Mouse (Mus musculus): Measurements from ENCODE around the gene Scfd2. TPM values are rescaled to one million over a fixed set of nuclear protein-coding genes. Genes with fewer than 3 reads are reported as not detected.

Scfd2 gene
- polyA plus RNA-seq, 1 experiment from 2014 or later: 17.2 TPM

DNA sequence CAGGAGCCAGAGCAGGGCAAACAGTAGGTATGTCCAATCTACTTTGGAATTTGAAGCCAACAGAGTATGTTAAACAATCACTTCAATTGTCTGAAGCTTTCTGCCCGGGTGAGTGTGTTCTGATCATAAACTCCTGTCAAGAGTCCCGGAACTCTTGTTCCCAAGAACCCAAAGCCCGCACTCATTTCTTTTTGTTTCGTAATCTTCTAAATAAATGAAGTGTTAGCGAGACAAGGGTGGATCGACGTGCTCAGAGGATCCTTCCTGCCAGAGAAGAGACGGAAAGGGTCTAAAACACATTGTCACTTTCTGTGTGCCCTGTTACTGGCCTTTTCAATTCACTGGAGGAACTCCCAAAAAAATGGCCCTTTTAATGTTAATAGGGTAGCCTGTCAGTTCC is 342.7 kb downstream of the Scfd2 start:
- Histone ChIP-seq H3K9me3 (no peaks in the 10 kb centered on the region), H3K36me3 (no peaks in the 10 kb centered on the region), H3K4me3 (no peak overlapping the region), H3K9ac (no peak overlapping the region), H3K27me3 (0 out of 2 replicates have a peak, but pooled peaks cover 3% of the 10 kb centered on the region), H3K27ac (no peak overlapping the region), H3K4me1 (peaks cover 51% of the 10 kb centered on the region), H3K4me2 (no peak overlapping the region)
- ATAC-seq (ENCODE audit: insufficient number of reproducible peaks, insufficient read depth, low FRiP score, low TSS enrichment, low read depth): no peak
- WGBS: 87% methylated on average over 8 of the region's 8 CpGs

DNA sequence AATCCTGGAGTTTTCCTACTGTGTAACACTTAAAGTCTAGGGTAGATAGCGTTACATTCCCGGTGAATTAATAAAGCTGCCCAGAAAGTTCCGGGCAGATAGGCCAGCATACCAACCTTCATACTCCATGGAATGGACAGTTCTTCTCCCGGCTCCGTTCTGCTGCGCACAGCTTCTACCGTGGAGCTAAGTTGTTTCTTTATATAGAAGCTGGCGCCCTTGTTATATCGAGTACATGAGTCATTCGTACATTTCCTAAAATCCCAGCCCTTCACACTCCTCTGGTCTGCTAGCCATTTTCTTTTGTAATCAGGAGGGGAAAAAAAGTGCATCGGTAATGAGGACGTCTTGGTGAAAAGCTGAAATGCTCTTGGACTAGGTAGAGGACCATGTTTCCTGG is 343.5 kb downstream of the Scfd2 start:
- H3K4me3 ChIP-seq: no peak overlapping the region
- no peak overlapping the region for H3K4me2 ChIP-seq
- no peaks in the 10 kb centered on the region for H3K36me3 ChIP-seq
- H3K9me3 ChIP-seq: no peaks in the 10 kb centered on the region
- no peak for ATAC-seq (ENCODE audit: insufficient number of reproducible peaks, insufficient read depth, low FRiP score, low TSS enrichment, low read depth)
- no peak overlapping the region for H3K27ac ChIP-seq
- peaks cover 50% of the 10 kb centered on the region for H3K4me1 ChIP-seq
- WGBS: 90% methylated on average over 12 of the region's 12 CpGs
- H3K27me3 ChIP-seq: 0 out of 2 replicates have a peak, but pooled peaks cover 3% of the 10 kb centered on the region
- H3K9ac ChIP-seq: no peak overlapping the region

DNA sequence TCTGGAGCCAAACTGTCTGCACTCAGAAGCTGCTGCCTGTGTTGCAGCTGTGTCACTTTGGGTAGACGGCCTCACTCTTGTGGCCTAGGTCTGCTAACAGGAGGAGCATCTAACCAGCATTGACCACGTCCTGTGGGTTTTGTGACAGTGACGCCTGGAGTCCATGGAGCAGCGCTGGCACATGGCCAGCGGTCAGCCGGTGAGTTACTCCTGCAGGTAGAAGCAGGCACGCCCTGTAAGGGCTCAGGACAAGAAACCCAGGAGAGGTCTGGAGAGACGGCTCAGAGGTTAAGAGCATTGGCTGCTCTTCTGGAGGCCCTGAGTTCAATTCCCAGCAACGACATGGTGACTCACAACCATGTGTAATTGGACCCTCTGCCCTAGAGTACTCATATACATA is 347.0 kb downstream of the Scfd2 start:
- no peaks in the 10 kb centered on the region for H3K9me3 ChIP-seq
- H3K27ac ChIP-seq: no peak overlapping the region
- WGBS: 78% methylated on average over 9 of the region's 9 CpGs
- no peaks in the 10 kb centered on the region for H3K36me3 ChIP-seq
- no peak overlapping the region for H3K4me3 ChIP-seq
- no peaks in the 10 kb centered on the region for H3K27me3 ChIP-seq
- H3K4me1 ChIP-seq: peaks cover 38% of the 10 kb centered on the region
- no peak overlapping the region for H3K9ac ChIP-seq
- no peak overlapping the region for H3K4me2 ChIP-seq
- ATAC-seq (ENCODE audit: insufficient number of reproducible peaks, insufficient read depth, low FRiP score, low TSS enrichment, low read depth): no peak

DNA sequence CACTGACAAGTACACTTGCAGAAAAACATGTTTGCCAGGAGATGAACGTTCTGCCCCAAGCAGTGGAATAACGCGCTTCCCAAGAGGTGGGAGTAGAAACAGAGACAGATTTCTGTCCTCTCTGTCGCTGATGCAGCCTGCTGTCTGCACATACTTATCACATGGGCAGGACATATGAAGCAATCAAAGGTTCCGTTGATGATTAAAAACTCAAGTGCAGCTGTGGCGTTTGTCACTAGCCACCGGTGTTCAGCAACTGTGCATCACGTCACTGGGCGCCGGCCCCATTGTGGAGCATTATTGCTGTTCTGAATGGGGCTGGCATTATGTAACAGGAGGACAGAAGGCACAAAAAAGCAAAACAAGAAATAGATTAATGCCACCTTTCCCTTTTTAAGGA is 348.4 kb downstream of the Scfd2 start:
- no peaks in the 10 kb centered on the region for H3K9me3 ChIP-seq
- WGBS: 58% methylated on average over 10 of the region's 10 CpGs

GRCm38 (mm10) chr5:74180216-74180615 is 351.3 kb downstream of the Scfd2 start:
- no peaks in the 10 kb centered on the region for H3K9me3 ChIP-seq
- H3K4me3 ChIP-seq: no peak overlapping the region
- no peak overlapping the region for H3K27ac ChIP-seq
- H3K36me3 ChIP-seq: no peaks in the 10 kb centered on the region
- ATAC-seq (ENCODE audit: insufficient number of reproducible peaks, insufficient read depth, low FRiP score, low TSS enrichment, low read depth): no peak
- 37% methylated on average over 10 of the region's 10 CpGs for WGBS
- no peaks in the 10 kb centered on the region for H3K27me3 ChIP-seq
- no peak overlapping the region for H3K4me2 ChIP-seq
- no peak overlapping the region for H3K9ac ChIP-seq
- peaks cover 61% of the 10 kb centered on the region for H3K4me1 ChIP-seq

More for the DNA sequence above, 348.4 kb downstream of the Scfd2 start:
- Histone ChIP-seq H3K27ac (no peak overlapping the region), H3K4me1 (peaks cover 45% of the 10 kb centered on the region), H3K4me2 (no peak overlapping the region), H3K9ac (no peak overlapping the region), H3K36me3 (no peaks in the 10 kb centered on the region), H3K4me3 (no peak overlapping the region), H3K27me3 (no peaks in the 10 kb centered on the region)
- ATAC-seq (ENCODE audit: insufficient number of reproducible peaks, insufficient read depth, low FRiP score, low TSS enrichment, low read depth): no peak

GRCm38 (mm10) chr5:74175526-74176270 is 355.9 kb downstream of the Scfd2 start:
- no peak overlapping the region for H3K4me3 ChIP-seq
- H3K9me3 ChIP-seq: no peaks in the 10 kb centered on the region
- H3K27me3 ChIP-seq: no peaks in the 10 kb centered on the region
- H3K4me2 ChIP-seq: peak overlapping the region; percentile 42
- H3K27ac ChIP-seq: peak overlapping the region; percentile 91
- H3K36me3 ChIP-seq: no peaks in the 10 kb centered on the region
- ATAC-seq (ENCODE audit: insufficient number of reproducible peaks, insufficient read depth, low FRiP score, low TSS enrichment, low read depth): 0 out of 2 replicates have a peak, but pooled peaks have one; percentile 17
- 0 out of 2 replicates have a peak overlapping the region, but pooled peaks have one; percentile 1 for H3K9ac ChIP-seq
- WGBS: 23% methylated on average over 14 of the region's 14 CpGs
- peaks cover 74% of the 10 kb centered on the region for H3K4me1 ChIP-seq

DNA sequence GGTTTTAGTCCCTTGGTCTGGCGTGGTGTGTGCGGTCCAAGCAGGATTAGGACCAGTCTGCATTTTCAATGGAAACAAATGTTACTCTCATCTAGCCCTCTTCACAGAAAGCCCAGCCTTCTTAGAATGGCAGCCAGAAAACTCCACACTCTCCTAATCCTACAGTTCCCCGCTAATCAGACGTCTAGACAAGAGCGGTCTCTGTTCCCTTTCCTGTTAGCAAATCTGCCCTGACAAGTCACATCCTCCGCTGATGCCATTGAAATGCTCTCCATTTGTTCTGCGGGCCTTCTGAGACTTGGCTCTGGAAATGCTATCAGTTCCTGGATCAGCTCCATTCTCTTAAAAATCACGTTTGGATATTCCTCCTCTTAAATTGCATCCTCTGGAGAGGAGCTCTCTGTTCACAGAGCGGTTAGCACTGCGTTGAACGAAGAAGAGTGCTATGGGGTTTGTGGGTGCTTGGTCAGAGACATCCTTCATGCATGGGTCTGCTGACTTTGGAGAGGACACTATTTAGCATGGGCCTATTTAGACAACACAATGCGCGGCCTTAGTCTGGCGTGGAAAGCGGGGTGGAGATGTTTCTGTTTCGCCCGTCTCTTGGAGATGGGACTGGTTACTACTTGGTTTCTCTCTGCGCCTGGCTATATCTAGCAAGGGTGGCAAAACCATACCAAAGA is 358.3 kb downstream of the Scfd2 start:
- ATAC-seq (ENCODE audit: insufficient number of reproducible peaks, insufficient read depth, low FRiP score, low TSS enrichment, low read depth): 0 out of 2 replicates have a peak, but pooled peaks have one; percentile 26
- peaks cover 71% of the 10 kb centered on the region for H3K4me1 ChIP-seq

DNA sequence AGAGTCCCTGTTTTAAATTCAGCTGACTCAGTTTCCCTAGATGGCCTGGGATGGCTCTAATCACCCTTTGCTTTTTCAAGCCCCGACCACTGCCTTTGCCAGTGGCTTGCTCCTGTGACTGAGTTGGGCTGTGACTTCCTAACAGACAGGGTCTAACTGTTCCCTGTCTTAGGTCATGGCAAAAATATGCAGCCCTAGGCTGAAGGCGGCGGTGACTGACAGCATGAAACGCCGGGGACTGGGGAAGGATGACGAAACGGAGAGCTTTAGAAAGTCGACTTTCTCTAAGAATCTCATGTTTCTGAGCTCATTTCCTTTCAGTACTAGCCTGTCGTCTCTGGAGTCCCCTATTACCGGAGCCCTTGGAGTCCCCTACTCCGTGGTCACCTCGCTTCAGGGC is 359.4 kb downstream of the Scfd2 start:
- Histone ChIP-seq H3K27me3 (no peaks in the 10 kb centered on the region), H3K27ac (peak overlapping the region; percentile 90), H3K9ac (no peak overlapping the region), H3K4me2 (peak overlapping the region; percentile 38), H3K36me3 (no peaks in the 10 kb centered on the region), H3K9me3 (no peaks in the 10 kb centered on the region), H3K4me3 (no peak overlapping the region), H3K4me1 (peaks cover 76% of the 10 kb centered on the region)
- 16% methylated on average over 12 of the region's 12 CpGs for WGBS
- ATAC-seq (ENCODE audit: insufficient number of reproducible peaks, insufficient read depth, low FRiP score, low TSS enrichment, low read depth): no peak

More for the DNA sequence above, 358.3 kb downstream of the Scfd2 start:
- H3K9me3 ChIP-seq: no peaks in the 10 kb centered on the region
- 40% methylated on average over 18 of the region's 18 CpGs for WGBS
- H3K27me3 ChIP-seq: no peaks in the 10 kb centered on the region
- no peaks in the 10 kb centered on the region for H3K36me3 ChIP-seq
- peak overlapping the region; percentile 90 for H3K27ac ChIP-seq
- no peak overlapping the region; the same call in 1 of the 2 replicates for H3K9ac ChIP-seq
- peak overlapping the region; percentile 38 for H3K4me2 ChIP-seq
- H3K4me3 ChIP-seq: no peak overlapping the region

GRCm38 (mm10) chr5:74171768-74172167 is 359.8 kb downstream of the Scfd2 start:
- peak overlapping the region; percentile 90 for H3K27ac ChIP-seq
- no peak overlapping the region for H3K4me2 ChIP-seq
- H3K36me3 ChIP-seq: no peaks in the 10 kb centered on the region
- no peak overlapping the region for H3K4me3 ChIP-seq
- WGBS: 52% methylated on average over 9 of the region's 9 CpGs
- H3K4me1 ChIP-seq: peaks cover 72% of the 10 kb centered on the region
- ATAC-seq (ENCODE audit: insufficient number of reproducible peaks, insufficient read depth, low FRiP score, low TSS enrichment, low read depth): no peak
- H3K27me3 ChIP-seq: no peaks in the 10 kb centered on the region
- no peak overlapping the region for H3K9ac ChIP-seq
- H3K9me3 ChIP-seq: no peaks in the 10 kb centered on the region

- H3K27ac ChIP-seq: no peak overlapping the region
- H3K36me3 ChIP-seq: no peaks in the 10 kb centered on the region
- H3K4me2 ChIP-seq: no peak overlapping the region
- no peak overlapping the region for H3K9ac ChIP-seq
- no peaks in the 10 kb centered on the region for H3K27me3 ChIP-seq
- H3K9me3 ChIP-seq: no peaks in the 10 kb centered on the region
- WGBS: 51% methylated on average over 3 of the region's 3 CpGs
- H3K4me3 ChIP-seq: no peak overlapping the region
- H3K4me1 ChIP-seq: peaks cover 57% of the 10 kb centered on the region
- no peak for ATAC-seq (ENCODE audit: insufficient number of reproducible peaks, insufficient read depth, low FRiP score, low TSS enrichment, low read depth)
These were observed 363.5 kb downstream of the Scfd2 start for GRCm38 (mm10) chr5:74168085-74168484.

DNA sequence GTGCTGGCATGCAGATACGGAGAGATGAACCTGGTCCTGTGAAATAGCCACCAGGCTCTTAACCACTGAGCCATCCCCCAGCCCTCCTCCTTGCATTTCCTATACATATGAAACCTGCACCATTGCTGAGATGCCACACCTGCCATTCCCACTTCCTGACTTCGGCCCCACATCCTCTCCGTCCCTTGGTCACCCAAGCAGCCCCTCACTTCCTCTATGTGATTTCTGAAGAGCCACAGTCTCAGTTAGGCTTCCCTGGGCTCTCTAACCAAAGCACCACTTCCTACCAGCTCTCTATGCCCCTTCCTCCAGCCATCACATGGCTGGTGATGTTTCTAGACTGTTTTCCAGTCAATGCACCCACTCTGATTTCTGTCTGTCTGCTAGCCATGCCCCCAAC is 364.9 kb downstream of the Scfd2 start:
- 78% methylated on average over 3 of the region's 3 CpGs for WGBS
- ATAC-seq (ENCODE audit: insufficient number of reproducible peaks, insufficient read depth, low FRiP score, low TSS enrichment, low read depth): no peak

DNA sequence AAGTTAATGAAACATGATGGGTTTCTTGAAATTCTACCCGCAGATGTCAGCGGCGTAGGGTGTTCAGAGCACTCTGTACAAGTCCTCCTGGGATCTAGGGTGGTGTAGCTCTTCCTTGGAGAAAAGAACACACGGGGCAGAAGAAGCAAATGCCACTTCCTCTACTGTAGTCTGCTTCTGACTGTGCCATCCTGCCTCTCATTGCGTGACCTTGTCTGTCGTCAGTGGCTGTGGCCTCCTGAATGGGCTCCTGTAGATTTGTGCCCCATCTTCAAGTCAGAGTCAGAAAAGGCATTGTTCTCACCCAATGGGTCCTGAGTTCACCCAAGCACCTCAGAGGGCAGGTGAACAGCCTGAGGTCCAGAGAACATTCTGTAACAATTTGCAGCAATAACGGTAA is 367.0 kb downstream of the Scfd2 start:
- H3K9ac ChIP-seq: no peak overlapping the region
- WGBS: 57% methylated on average over 7 of the region's 7 CpGs
- no peak overlapping the region; the same call in 1 of the 2 replicates for H3K27ac ChIP-seq
- no peaks in the 10 kb centered on the region for H3K9me3 ChIP-seq
- H3K4me3 ChIP-seq: no peak overlapping the region
- no peak overlapping the region for H3K4me2 ChIP-seq
- no peaks in the 10 kb centered on the region for H3K27me3 ChIP-seq
- no peaks in the 10 kb centered on the region for H3K36me3 ChIP-seq
- no peak for ATAC-seq (ENCODE audit: insufficient number of reproducible peaks, insufficient read depth, low FRiP score, low TSS enrichment, low read depth)
- H3K4me1 ChIP-seq: peaks cover 75% of the 10 kb centered on the region

More for the DNA sequence above, 364.9 kb downstream of the Scfd2 start:
- peaks cover 57% of the 10 kb centered on the region for H3K4me1 ChIP-seq
- H3K9me3 ChIP-seq: no peaks in the 10 kb centered on the region
- H3K4me3 ChIP-seq: no peak overlapping the region
- H3K4me2 ChIP-seq: no peak overlapping the region
- no peak overlapping the region for H3K9ac ChIP-seq
- no peak overlapping the region for H3K27ac ChIP-seq
- no peaks in the 10 kb centered on the region for H3K36me3 ChIP-seq
- H3K27me3 ChIP-seq: no peaks in the 10 kb centered on the region

Data from embryonic facial prominence, embryonic 13.5 days (tissue).